Mouse (Mus musculus): ENCODE measurements around the gene Dzank1. TPM values are rescaled to one million over a fixed set of nuclear protein-coding genes. Genes with fewer than 3 reads are reported as not detected.

The Dzank1 gene
- 0.29 TPM for polyA plus RNA-seq (2014; fragmentation: Illumina TruSeq; extraction: RNeasy Lipid Tissue Mini Kit (QIAGEN cat#74804); ENCODE audit: low read depth, low replicate concordance)

GRCm38 (mm10) chr2:144526981-144527820 is at the start of gene Dzank1, which contains the start of gene Polr3f:
Gene Dzank1 (minus strand): TSS chr2:144527414.
Gene Polr3f (plus strand): TSS chr2:144527718.

GRCm38 (mm10) chr2:144555820-144556552 is 28.8 kb upstream of the Dzank1 start, which contains the start of gene Sec23b:
Gene Sec23b (plus strand): TSS chr2:144556229.

GRCm38 (mm10) chr2:144550529-144550928 is 23.3 kb upstream of the Dzank1 start, which contains the start of gene Rbbp9:
Gene Rbbp9 (minus strand): TSS chr2:144550869.

Other genes starting within 250 kb of the Dzank1 start
- gene Ovol2, start 195.3 kb downstream of the Dzank1 start, polyA plus RNA-seq (2014; fragmentation: Illumina TruSeq; extraction: RNeasy Lipid Tissue Mini Kit (QIAGEN cat#74804); ENCODE audit: low read depth, low replicate concordance) = not detected
- gene Kat14, start 158.4 kb downstream of the Dzank1 start, polyA plus RNA-seq (2014; fragmentation: Illumina TruSeq; extraction: RNeasy Lipid Tissue Mini Kit (QIAGEN cat#74804); ENCODE audit: low read depth, low replicate concordance) = 5.1 TPM
- gene Pet117, start 158.4 kb downstream of the Dzank1 start, polyA plus RNA-seq (2014; fragmentation: Illumina TruSeq; extraction: RNeasy Lipid Tissue Mini Kit (QIAGEN cat#74804); ENCODE audit: low read depth, low replicate concordance) = 1.8 TPM
- gene Polr3f, start 304 bp upstream of the Dzank1 start, polyA plus RNA-seq (2014; fragmentation: Illumina TruSeq; extraction: RNeasy Lipid Tissue Mini Kit (QIAGEN cat#74804); ENCODE audit: low read depth, low replicate concordance) = 13.5 TPM
- 48.8 TPM for gene Rbbp9, start 23.5 kb upstream of the Dzank1 start, polyA plus RNA-seq (2014; fragmentation: Illumina TruSeq; extraction: RNeasy Lipid Tissue Mini Kit (QIAGEN cat#74804); ENCODE audit: low read depth, low replicate concordance)
- 51.8 TPM for gene Sec23b, start 28.8 kb upstream of the Dzank1 start, polyA plus RNA-seq (2014; fragmentation: Illumina TruSeq; extraction: RNeasy Lipid Tissue Mini Kit (QIAGEN cat#74804); ENCODE audit: low read depth, low replicate concordance)
- 21.0 TPM for gene Smim26, start 66.6 kb upstream of the Dzank1 start, polyA plus RNA-seq (2014; fragmentation: Illumina TruSeq; extraction: RNeasy Lipid Tissue Mini Kit (QIAGEN cat#74804); ENCODE audit: low read depth, low replicate concordance)
- gene Dtd1, start 72.5 kb upstream of the Dzank1 start, polyA plus RNA-seq (2014; fragmentation: Illumina TruSeq; extraction: RNeasy Lipid Tissue Mini Kit (QIAGEN cat#74804); ENCODE audit: low read depth, low replicate concordance) = 10.1 TPM